Mouse (Mus musculus): Measurements from ENCODE around the gene Cgnl1.

The Cgnl1 gene

GRCm38 (mm10) chr9:71716995-71717394 is 54.4 kb downstream of the Cgnl1 start:
- no peak for DNase-seq (ENCODE audit: low spot score)

GRCm38 (mm10) chr9:71710776-71711175 is 60.6 kb downstream of the Cgnl1 start:
- DNase-seq (ENCODE audit: low spot score): no peak

GRCm38 (mm10) chr9:71709199-71709598 is 62.2 kb downstream of the Cgnl1 start:
- DNase-seq (ENCODE audit: low spot score): no peak

- DNase-seq (ENCODE audit: low spot score): no peak
These were observed 63.4 kb downstream of the Cgnl1 start for GRCm38 (mm10) chr9:71707989-71708388.

GRCm38 (mm10) chr9:71704332-71705014 is 66.9 kb downstream of the Cgnl1 start:
- no peak for DNase-seq (ENCODE audit: low spot score)

GRCm38 (mm10) chr9:71699087-71699486 is 72.3 kb downstream of the Cgnl1 start:
- no peak for DNase-seq (ENCODE audit: low spot score)

- no peak for DNase-seq (ENCODE audit: low spot score)
These were observed 73.3 kb downstream of the Cgnl1 start for GRCm38 (mm10) chr9:71698116-71698515.

GRCm38 (mm10) chr9:71697189-71697588 is 74.2 kb downstream of the Cgnl1 start:
- no peak for DNase-seq (ENCODE audit: low spot score)

GRCm38 (mm10) chr9:71696762-71697161 is 74.6 kb downstream of the Cgnl1 start:
- DNase-seq (ENCODE audit: low spot score): no peak

GRCm38 (mm10) chr9:71695133-71695532 is 76.3 kb downstream of the Cgnl1 start:
- no peak for DNase-seq (ENCODE audit: low spot score)

GRCm38 (mm10) chr9:71694223-71694622 is 77.2 kb downstream of the Cgnl1 start:
- no peak for DNase-seq (ENCODE audit: low spot score)

GRCm38 (mm10) chr9:71693771-71694170 is 77.6 kb downstream of the Cgnl1 start:
- DNase-seq (ENCODE audit: low spot score): no peak

- DNase-seq (ENCODE audit: low spot score): no peak
These were observed 79.2 kb downstream of the Cgnl1 start for GRCm38 (mm10) chr9:71692165-71692564.

- no peak for DNase-seq (ENCODE audit: low spot score)
These were observed 81.9 kb downstream of the Cgnl1 start for GRCm38 (mm10) chr9:71689369-71690073.

GRCm38 (mm10) chr9:71686463-71686862 is 84.9 kb downstream of the Cgnl1 start:
- DNase-seq (ENCODE audit: low spot score): no peak

GRCm38 (mm10) chr9:71684772-71685171 is 86.6 kb downstream of the Cgnl1 start:
- DNase-seq (ENCODE audit: low spot score): no peak

GRCm38 (mm10) chr9:71680381-71680780 is 91.0 kb downstream of the Cgnl1 start:
- DNase-seq (ENCODE audit: low spot score): no peak

- DNase-seq (ENCODE audit: low spot score): no peak
These were observed 92.1 kb downstream of the Cgnl1 start for GRCm38 (mm10) chr9:71679103-71679815.

- no peak for DNase-seq (ENCODE audit: low spot score)
These were observed 94.3 kb downstream of the Cgnl1 start for GRCm38 (mm10) chr9:71676988-71677688.

- DNase-seq (ENCODE audit: low spot score): no peak
These were observed 95.5 kb downstream of the Cgnl1 start for GRCm38 (mm10) chr9:71675799-71676414.

- no peak for DNase-seq (ENCODE audit: low spot score)
These were observed 96.2 kb downstream of the Cgnl1 start for GRCm38 (mm10) chr9:71675216-71675615.

- DNase-seq (ENCODE audit: low spot score): no peak
These were observed 96.9 kb downstream of the Cgnl1 start for GRCm38 (mm10) chr9:71674476-71674875.

Measured in layer of hippocampus, adult 9-10 months (tissue).